Comparison of ENCODE assay signal across 8 mouse cellular contexts in the genomic region with DNA sequence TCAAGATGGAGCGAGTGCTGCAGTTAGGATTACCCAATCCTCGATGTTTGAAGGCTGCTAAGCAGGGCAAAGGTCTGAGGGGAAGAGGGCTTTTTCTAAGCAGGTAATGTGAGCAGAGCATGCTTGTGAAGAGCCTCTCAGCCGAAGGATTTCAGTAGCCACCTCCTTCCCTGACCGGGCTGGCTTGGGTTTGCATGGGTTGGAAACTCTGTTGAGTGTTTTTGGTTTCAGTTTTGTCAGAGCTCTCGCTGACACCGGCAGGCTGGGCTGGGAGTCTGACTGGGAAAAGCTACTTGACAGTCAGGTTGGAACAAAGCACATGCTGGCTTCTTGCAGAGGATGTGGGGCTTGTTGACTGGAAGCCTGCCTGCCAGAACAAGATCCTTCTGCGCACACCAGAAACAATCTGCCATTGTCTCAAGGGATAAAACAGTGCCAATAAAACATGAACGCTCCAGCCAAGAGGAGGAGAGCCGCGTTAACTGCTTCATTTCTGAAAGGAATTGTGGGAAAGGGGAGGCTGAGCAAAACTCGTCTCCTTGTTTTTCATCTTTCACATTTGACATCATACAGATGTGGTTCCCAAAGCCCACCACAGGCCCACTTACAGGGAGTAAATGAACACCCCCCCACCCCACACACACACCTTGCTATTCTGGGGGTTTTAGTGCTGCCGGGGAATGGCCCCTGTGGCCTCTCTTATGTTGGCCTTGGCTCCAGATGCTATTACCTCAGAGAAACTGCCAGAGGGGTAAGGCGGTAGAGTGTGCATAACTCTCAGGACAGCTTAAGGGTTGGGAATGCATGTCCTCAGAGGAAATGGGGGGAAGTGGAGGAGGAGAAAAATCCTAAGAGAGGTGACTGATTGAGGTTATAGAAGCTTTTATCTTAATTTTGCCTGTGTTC.
DNase-seq lines count a peak whose midpoint lies in the region; ATAC-seq and TF ChIP-seq lines count a peak whose summit lies in the region.

No protein-coding gene starts in this region.

- no peak for TF ChIP-seq POLR2A in liver, adult 2 months (IDR thresholded peaks at IDR 0.05; ENCODE audit: extremely low read depth, insufficient read depth, low read length)
- no peak for TF ChIP-seq POLR2A in testis, adult 2 months (IDR thresholded peaks at IDR 0.05; ENCODE audit: control insufficient read depth, low read depth, low read length)

- 12% methylated on average over 13 of the region's 13 CpGs for WGBS in forebrain, embryonic 14.5 days
- WGBS in heart, embryonic 16.5 days = 8% methylated on average over 13 of the region's 13 CpGs
- WGBS in liver, adult 2 months = 13% methylated on average over 13 of the region's 13 CpGs
- WGBS in midbrain, postnatal 0 days = 14% methylated on average over 13 of the region's 13 CpGs

- peak; percentile 83 for ATAC-seq in forebrain, embryonic 14.5 days
- ATAC-seq in heart, embryonic 16.5 days (replicated peaks; ENCODE audit: extremely low read depth, insufficient read depth, low FRiP score) = peak; percentile 91
- peak; percentile 77 for ATAC-seq in midbrain, postnatal 0 days (ENCODE audit: low FRiP score)

- no peak for TF ChIP-seq CTCF in liver, adult 2 months (IDR thresholded peaks at IDR 0.05; ENCODE audit: low read depth, low read length)
- TF ChIP-seq CTCF in midbrain, postnatal 0 days (IDR thresholded peaks at IDR 0.05) = no peak
- no peak for TF ChIP-seq CTCF in testis, adult 2 months (IDR thresholded peaks at IDR 0.05; ENCODE audit: control insufficient read depth, insufficient read depth, insufficient replicate concordance, low read depth, low read length)

- H3K4me1 ChIP-seq in forebrain, embryonic 14.5 days (ENCODE audit: control insufficient read depth, insufficient read depth, low read length) = peaks cover 10% of the 10 kb centered on the region
- H3K4me1 ChIP-seq in heart, embryonic 16.5 days (ENCODE audit: control insufficient read depth, insufficient read depth, low read length) = peaks cover 15% of the 10 kb centered on the region
- H3K4me1 ChIP-seq in liver, adult 2 months (ENCODE audit: control insufficient read depth, insufficient read depth, low read length) = peaks cover 2% of the 10 kb centered on the region
- H3K4me1 ChIP-seq in midbrain, postnatal 0 days (ENCODE audit: insufficient read depth, low read length) = no peaks in the 10 kb centered on the region
- H3K4me1 ChIP-seq in testis, adult 2 months (ENCODE audit: control insufficient read depth, insufficient read depth, low read length) = peaks cover under 1% of the 10 kb centered on the region; the same call in 1 of the 2 replicates

- H3K36me3 ChIP-seq in forebrain, embryonic 14.5 days (ENCODE audit: control insufficient read depth, insufficient read depth, low read length) = no peaks in the 10 kb centered on the region
- H3K36me3 ChIP-seq in heart, embryonic 16.5 days (ENCODE audit: control insufficient read depth, insufficient read depth) = no peaks in the 10 kb centered on the region
- no peaks in the 10 kb centered on the region for H3K36me3 ChIP-seq in liver, adult 2 months (ENCODE audit: control insufficient read depth, insufficient read depth, low read length)
- H3K36me3 ChIP-seq in midbrain, postnatal 0 days (ENCODE audit: insufficient read depth, low read length) = no peaks in the 10 kb centered on the region
- no peaks in the 10 kb centered on the region for H3K36me3 ChIP-seq in testis, adult 2 months (ENCODE audit: control insufficient read depth, insufficient read depth, low read length)

- H3K9ac ChIP-seq in forebrain, embryonic 14.5 days (ENCODE audit: low read length) = peak overlapping the region; percentile 50
- peak overlapping the region; percentile 70 for H3K9ac ChIP-seq in heart, embryonic 16.5 days (ENCODE audit: low read length)
- peak overlapping the region; percentile 30 for H3K9ac ChIP-seq in liver, adult 2 months (ENCODE audit: low read depth, low read length)
- H3K9ac ChIP-seq in midbrain, postnatal 0 days (replicated peaks; ENCODE audit: low read length, poor library complexity, severe bottlenecking) = 0 out of 2 replicates have a peak overlapping the region, but pooled peaks have one; percentile 33

- no peaks in the 10 kb centered on the region for H3K9me3 ChIP-seq in forebrain, embryonic 14.5 days (replicated peaks; ENCODE audit: control insufficient read depth, low read length)
- no peaks in the 10 kb centered on the region for H3K9me3 ChIP-seq in heart, embryonic 16.5 days (replicated peaks; ENCODE audit: control insufficient read depth, low read length)
- H3K9me3 ChIP-seq in midbrain, postnatal 0 days (ENCODE audit: low read length) = no peaks in the 10 kb centered on the region

- peak overlapping the region; percentile 64; the same call in 1 of the 2 replicates for H3K27ac ChIP-seq in forebrain, embryonic 14.5 days (ENCODE audit: low read depth, low read length)
- peak overlapping the region; percentile 90 for H3K27ac ChIP-seq in heart, embryonic 16.5 days (ENCODE audit: low read length)
- H3K27ac ChIP-seq in liver, adult 2 months (replicated peaks; ENCODE audit: insufficient read depth, low read depth, low read length) = 0 out of 2 replicates have a peak overlapping the region, but pooled peaks have one; percentile 11
- H3K27ac ChIP-seq in midbrain, postnatal 0 days (ENCODE audit: low read depth, low read length) = peak overlapping the region; percentile 59
- H3K27ac ChIP-seq in testis, adult 2 months (ENCODE audit: control insufficient read depth, insufficient read depth, low read depth, low read length) = peak overlapping the region; percentile 71

- no peaks in the 10 kb centered on the region for H3K27me3 ChIP-seq in forebrain, embryonic 14.5 days (replicated peaks; ENCODE audit: control insufficient read depth, insufficient read depth, low read length)
- no peaks in the 10 kb centered on the region for H3K27me3 ChIP-seq in heart, embryonic 16.5 days (ENCODE audit: control insufficient read depth, insufficient read depth, low read length)
- no peaks in the 10 kb centered on the region for H3K27me3 ChIP-seq in liver, adult 2 months (ENCODE audit: control insufficient read depth, insufficient read depth, low read length)
- no peaks in the 10 kb centered on the region for H3K27me3 ChIP-seq in midbrain, postnatal 0 days (ENCODE audit: insufficient read depth, low read length)
- no peaks in the 10 kb centered on the region for H3K27me3 ChIP-seq in testis, adult 2 months (ENCODE audit: control insufficient read depth, insufficient read depth, low read length)

- DNase-seq in CD4-positive, CD25-positive, alpha-beta regulatory T cell, adult 2 months (ENCODE audit: low read depth, low spot score) = peak; percentile 19
- DNase-seq in cerebellum, adult 11 months = peak; percentile 57
- peak; percentile 88 for DNase-seq in forebrain, embryonic 14.5 days (ENCODE audit: low spot score)
- peak; percentile 81 for DNase-seq in kidney, postnatal 14 days
- peak; percentile 68 for DNase-seq in liver, adult 2 months (ENCODE audit: extremely low read depth, low read depth, low spot score)
- peak; percentile 90 for DNase-seq in midbrain, postnatal 0 days (ENCODE audit: low spot score)

- H3K79me2 ChIP-seq in liver, adult 2 months (ENCODE audit: control insufficient read depth, insufficient read depth, low read length) = no peaks in the 10 kb centered on the region

- peak overlapping the region; percentile 17 for H3K4me3 ChIP-seq in forebrain, embryonic 14.5 days (ENCODE audit: low read depth, low read length)
- H3K4me3 ChIP-seq in heart, embryonic 16.5 days (ENCODE audit: low read length) = peak overlapping the region; percentile 47
- H3K4me3 ChIP-seq in liver, adult 2 months (ENCODE audit: insufficient read depth, low read depth, low read length) = peak overlapping the region; percentile 34
- H3K4me3 ChIP-seq in midbrain, postnatal 0 days (ENCODE audit: low read depth, low read length) = peak overlapping the region; percentile 21
- peak overlapping the region; percentile 72 for H3K4me3 ChIP-seq in testis, adult 2 months (ENCODE audit: control insufficient read depth, low read depth, low read length)

- peak overlapping the region; percentile 51 for H3K4me2 ChIP-seq in forebrain, embryonic 14.5 days (ENCODE audit: low read length)
- peak overlapping the region; percentile 68 for H3K4me2 ChIP-seq in heart, embryonic 16.5 days (ENCODE audit: low read depth, low read length)
- H3K4me2 ChIP-seq in midbrain, postnatal 0 days (ENCODE audit: low read depth, low read length, poor library complexity, severe bottlenecking) = peak overlapping the region; percentile 44

Comparison
In these comparisons a context has a peak if more than half of its experiments do, and no peak if none do; other contexts are left out.
1. Peak in every context shown above with its lines: DNase-seq, ATAC-seq, H3K4me3 ChIP-seq and H3K27ac ChIP-seq.
2. DNase-seq: peak in every context shown above with its lines; median percentile 90 in midbrain, postnatal 0 days; 88 in forebrain, embryonic 14.5 days; 81 in kidney, postnatal 14 days; 68 in liver, adult 2 months; 57 in cerebellum, adult 11 months; 19 in CD4-positive, CD25-positive, alpha-beta regulatory T cell, adult 2 months.
3. H3K27ac ChIP-seq: peak in every context shown above with its lines; median percentile 90 in heart, embryonic 16.5 days; 71 in testis, adult 2 months; 64 in forebrain, embryonic 14.5 days; 59 in midbrain, postnatal 0 days; 11 in liver, adult 2 months.
4. H3K4me3 ChIP-seq: peak in every context shown above with its lines; median percentile 72 in testis, adult 2 months; 47 in heart, embryonic 16.5 days; 34 in liver, adult 2 months; 21 in midbrain, postnatal 0 days; 17 in forebrain, embryonic 14.5 days.